Comparison of ENCODE assay signal across 8 mouse cellular contexts in the genomic region with DNA sequence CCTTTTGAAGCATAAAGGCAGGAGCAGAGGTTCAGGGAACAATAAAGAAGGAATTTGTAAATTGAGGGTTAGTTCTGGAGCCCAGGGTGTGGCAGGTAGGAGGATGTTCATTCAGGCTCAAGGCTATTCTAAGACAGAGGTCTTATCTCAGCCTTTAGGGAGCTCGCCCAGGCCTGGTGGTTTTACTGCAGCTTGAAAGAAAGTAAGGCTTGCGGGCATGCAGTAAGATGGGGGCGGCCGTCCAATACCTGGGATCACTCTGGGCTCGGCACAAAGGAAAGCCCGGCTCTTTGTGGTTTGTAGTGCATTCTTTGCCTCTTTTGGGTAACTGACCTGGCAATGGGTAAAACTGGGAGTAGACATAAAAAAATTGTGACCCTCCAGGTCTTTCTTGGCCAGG. TPM values are rescaled to one million over a fixed set of nuclear protein-coding genes. Genes with fewer than 3 reads are reported as not detected.
DNase-seq lines count a peak whose midpoint lies in the region; ATAC-seq and TF ChIP-seq lines count a peak whose summit lies in the region.

No protein-coding gene starts in this region.

- no peaks in the 10 kb centered on the region for H3K27me3 ChIP-seq in testis, adult 2 months (ENCODE audit: control insufficient read depth, insufficient read depth, low read length)
- no peaks in the 10 kb centered on the region for H3K27me3 ChIP-seq in heart, embryonic 12.5 days (replicated peaks)
- H3K27me3 ChIP-seq in limb, embryonic 10.5 days (ENCODE audit: low read depth, poor library complexity, severe bottlenecking): no peaks in the 10 kb centered on the region
- H3K27me3 ChIP-seq in midbrain, embryonic 13.5 days: no peaks in the 10 kb centered on the region

- H3K4me3 ChIP-seq in testis, adult 2 months (ENCODE audit: control insufficient read depth, low read depth, low read length): peak overlapping the region; percentile 90
- H3K4me3 ChIP-seq in heart, embryonic 12.5 days: peak overlapping the region; percentile 91
- H3K4me3 ChIP-seq in limb, embryonic 10.5 days: peak overlapping the region; percentile 80
- H3K4me3 ChIP-seq in midbrain, embryonic 13.5 days (replicated peaks): peak overlapping the region; percentile 92

- peak overlapping the region; percentile 76 for H3K27ac ChIP-seq in testis, adult 2 months (ENCODE audit: control insufficient read depth, insufficient read depth, low read depth, low read length)
- H3K27ac ChIP-seq in heart, embryonic 12.5 days (ENCODE audit: poor library complexity, severe bottlenecking): peak overlapping the region; percentile 99
- H3K27ac ChIP-seq in limb, embryonic 10.5 days: peak overlapping the region; percentile 95
- peak overlapping the region; percentile 92 for H3K27ac ChIP-seq in midbrain, embryonic 13.5 days

- H3K4me1 ChIP-seq in testis, adult 2 months (ENCODE audit: control insufficient read depth, insufficient read depth, low read length): peaks cover 2% of the 10 kb centered on the region; the same call in 1 of the 2 replicates
- peaks cover 39% of the 10 kb centered on the region for H3K4me1 ChIP-seq in heart, embryonic 12.5 days (replicated peaks)
- peaks cover 20% of the 10 kb centered on the region for H3K4me1 ChIP-seq in limb, embryonic 10.5 days
- peaks cover 29% of the 10 kb centered on the region for H3K4me1 ChIP-seq in midbrain, embryonic 13.5 days (replicated peaks)

- 18% methylated on average over 6 of the region's 6 CpGs for WGBS in heart, embryonic 12.5 days
- WGBS in limb, embryonic 10.5 days: 28% methylated on average over 6 of the region's 6 CpGs
- WGBS in midbrain, embryonic 13.5 days: 21% methylated on average over 6 of the region's 6 CpGs

- H3K4me2 ChIP-seq in heart, embryonic 12.5 days: peak overlapping the region; percentile 71
- H3K4me2 ChIP-seq in midbrain, embryonic 13.5 days (replicated peaks): peak overlapping the region; percentile 69

- TF ChIP-seq POLR2A in testis, adult 2 months (IDR thresholded peaks at IDR 0.05; ENCODE audit: control insufficient read depth, low read depth, low read length): no peak

- DNase-seq in adrenal gland, adult 18-20 months (ENCODE audit: low spot score in 2 of 2): peak; percentile 2 to 23
- no peak for DNase-seq in adrenal gland, adult 2 months
- DNase-seq in testis, postnatal 14 days (ENCODE audit: low spot score): no peak
- no peak for DNase-seq in limb, embryonic 10.5 days (ENCODE audit: low spot score)
- DNase-seq in T-cell, adult 2 months (ENCODE audit: low spot score): no peak

- TF ChIP-seq CTCF in testis, adult 2 months (IDR thresholded peaks at IDR 0.05; ENCODE audit: control insufficient read depth, insufficient read depth, insufficient replicate concordance, low read depth, low read length): no peak

- no peak for ATAC-seq in heart, embryonic 12.5 days (ENCODE audit: insufficient number of reproducible peaks, low FRiP score)
- no peak for ATAC-seq in midbrain, embryonic 13.5 days

- no peaks in the 10 kb centered on the region for H3K36me3 ChIP-seq in testis, adult 2 months (ENCODE audit: control insufficient read depth, insufficient read depth, low read length)
- H3K36me3 ChIP-seq in heart, embryonic 12.5 days: peaks cover 23% of the 10 kb centered on the region
- peaks cover 28% of the 10 kb centered on the region for H3K36me3 ChIP-seq in limb, embryonic 10.5 days
- H3K36me3 ChIP-seq in midbrain, embryonic 13.5 days: peaks cover 17% of the 10 kb centered on the region

- peaks cover 7% of the 10 kb centered on the region; the same call in 1 of the 2 replicates for H3K9me3 ChIP-seq in heart, embryonic 12.5 days (replicated peaks)
- H3K9me3 ChIP-seq in limb, embryonic 10.5 days (replicated peaks): no peaks in the 10 kb centered on the region
- no peaks in the 10 kb centered on the region for H3K9me3 ChIP-seq in midbrain, embryonic 13.5 days

- H3K9ac ChIP-seq in heart, embryonic 12.5 days: peak overlapping the region; percentile 96
- H3K9ac ChIP-seq in midbrain, embryonic 13.5 days (replicated peaks): peak overlapping the region; percentile 91

RNA-seq across cellular contexts. Expression of a gene that starts 0.8 kb away (rescaled TPM):
- total RNA-seq in adrenal gland, adult 18-20 months (2021): 10 to 100 TPM in 1 of 2 experiments, 1 to 10 TPM in 1; 8.9 to 10.6 TPM
- total RNA-seq in adrenal gland, adult 2 months (2021): 1 to 10 TPM; 5.2 to 7.1 TPM
- polyA plus RNA-seq in adrenal gland, adult 2 months (2012; rRNA removed): 1.1 and 1.6 TPM in 2 replicates
- 2.5 and 2.7 TPM in 2 replicates for polyA plus RNA-seq in testis, adult 2 months (2012; rRNA removed)
- 35.4 and 36.7 TPM in 2 replicates for polyA plus RNA-seq in heart, embryonic 12.5 days (2016; fragmentation: Nextera tagmentation; extraction: Ambion mirVana)
- 35.6 and 37.3 TPM in 2 replicates for polyA plus RNA-seq in limb, embryonic 10.5 days (2016; fragmentation: Nextera tagmentation; extraction: Ambion mirVana)
- 6.8 and 7.7 TPM in 2 replicates for polyA plus RNA-seq in midbrain, embryonic 13.5 days (2015; fragmentation: Nextera tagmentation; extraction: Ambion mirVana)

RNA-seq across cellular contexts. Expression of a gene that starts 29.0 kb away (rescaled TPM):
- 10 to 100 TPM in 1 of 2 experiments, 1 to 10 TPM in 1; 8.6 to 10.0 TPM for total RNA-seq in adrenal gland, adult 18-20 months (2021)
- 10 to 100 TPM in 1 of 2 experiments, 1 to 10 TPM in 1; 9.6 to 10.3 TPM for total RNA-seq in adrenal gland, adult 2 months (2021)
- 21.1 and 24.4 TPM in 2 replicates for polyA plus RNA-seq in adrenal gland, adult 2 months (2012; rRNA removed)
- polyA plus RNA-seq in testis, adult 2 months (2012; rRNA removed): 0.60 and 0.93 TPM in 2 replicates
- 8.4 and 9.9 TPM in 2 replicates for polyA plus RNA-seq in heart, embryonic 12.5 days (2016; fragmentation: Nextera tagmentation; extraction: Ambion mirVana)
- 11.5 and 15.9 TPM in 2 replicates for polyA plus RNA-seq in limb, embryonic 10.5 days (2016; fragmentation: Nextera tagmentation; extraction: Ambion mirVana)
- polyA plus RNA-seq in midbrain, embryonic 13.5 days (2015; fragmentation: Nextera tagmentation; extraction: Ambion mirVana): 19.9 and 20.5 TPM in 2 replicates

Comparison
In these comparisons a context has a peak if more than half of its experiments do, and no peak if none do; other contexts are left out.
1. DNase-seq: peak in adrenal gland, adult 18-20 months (2 of 2); none in adrenal gland, adult 2 months (single experiment), testis, postnatal 14 days (single experiment), limb, embryonic 10.5 days (single experiment) and T-cell, adult 2 months (single experiment).
2. Peak in every context shown above with its lines, with median percentiles within 50 percentile points of each other: H3K27ac ChIP-seq and H3K4me3 ChIP-seq.